Mouse (Mus musculus): ENCODE measurements at regions not wholly inside any gene's neighbourhood (a gene's known extent, or its start where the extent isn't known, plus 50 kb on each side); places are given as distances from the start of the nearest gene placed in this dataset.

DNA sequence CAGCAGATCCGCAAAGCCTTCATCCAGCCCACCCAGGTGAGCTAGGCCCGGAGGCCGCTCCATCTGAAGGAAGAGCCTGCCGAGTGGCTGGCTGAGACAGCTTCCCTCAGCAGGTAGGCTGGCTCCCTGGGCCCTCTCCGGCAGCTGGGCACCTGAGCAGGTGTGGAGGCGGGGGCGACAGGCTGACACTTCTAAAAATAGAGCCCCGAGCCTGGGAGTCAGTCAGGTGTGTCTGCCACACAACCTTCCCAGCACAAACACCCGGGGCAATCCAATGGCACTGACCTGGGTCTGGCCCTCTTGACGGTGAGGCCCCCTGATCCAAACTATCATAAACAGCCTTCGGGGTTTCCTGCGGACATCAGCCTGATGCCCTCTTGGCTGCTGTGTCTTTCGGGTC, 58.5 kb downstream of the Zfp36l2 start:
- no peak for DNase-seq

DNA sequence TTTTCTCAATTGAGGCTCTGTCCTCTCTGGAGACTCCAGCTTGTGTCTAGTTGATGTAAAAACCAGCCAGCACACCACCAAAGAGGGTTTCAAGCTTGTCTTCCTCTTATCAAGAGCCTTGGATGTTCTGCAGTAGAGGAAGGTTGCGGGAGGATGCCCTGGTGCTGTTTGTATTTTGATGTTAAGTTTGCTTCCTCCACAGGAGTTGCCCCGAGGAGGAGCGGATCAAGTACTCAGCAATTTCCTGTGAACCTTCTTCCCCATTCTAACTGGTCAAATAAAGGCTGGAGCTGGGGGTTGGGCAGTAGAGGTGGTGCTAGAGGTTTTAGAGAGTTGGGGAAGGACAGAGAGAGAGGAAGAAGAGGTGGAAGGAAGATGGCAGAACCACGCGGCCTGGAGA, 59.5 kb downstream of the Zfp36l2 start:
- no peak for DNase-seq

DNA sequence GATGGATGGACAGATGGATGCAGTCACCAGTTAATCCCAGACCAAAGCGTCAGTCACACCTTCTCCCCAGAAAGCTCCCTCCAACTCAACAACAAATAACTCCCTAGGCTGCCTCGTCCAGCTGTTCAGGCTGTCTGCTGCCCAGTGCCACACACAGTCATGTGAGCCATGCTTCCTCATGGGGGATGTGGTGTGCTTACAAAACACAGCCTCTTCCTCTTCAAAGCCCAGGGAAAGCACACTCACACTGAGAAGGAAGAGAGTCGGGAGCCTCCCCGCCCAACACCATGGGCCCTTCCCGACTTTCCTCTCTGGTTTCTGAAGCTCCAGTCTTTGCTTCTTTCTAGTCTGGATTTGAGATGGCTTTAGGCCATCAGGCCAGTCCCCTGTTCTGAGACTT, 61.6 kb downstream of the Zfp36l2 start:
- no peak for DNase-seq

DNA sequence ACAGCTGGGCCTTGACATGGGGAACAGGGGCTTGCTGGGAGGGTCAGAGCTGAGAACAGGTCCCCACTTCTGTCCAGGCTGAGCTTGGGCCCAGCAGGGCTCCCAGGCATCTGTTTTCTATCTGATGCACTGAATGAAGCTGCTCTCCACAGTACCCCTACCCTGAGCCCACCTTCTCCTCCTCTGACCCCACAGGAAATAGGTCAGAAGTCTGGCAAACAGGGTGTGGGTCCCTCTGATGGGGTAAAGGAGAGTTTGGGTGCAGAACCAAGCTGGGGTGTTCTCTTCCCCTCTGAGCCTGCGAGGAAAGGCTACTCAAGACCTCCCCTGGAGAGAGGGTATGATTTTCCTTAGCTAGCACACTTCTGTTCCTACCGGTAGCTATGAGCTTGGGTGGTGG, 64.6 kb downstream of the Zfp36l2 start:
- DNase-seq: no peak

DNA sequence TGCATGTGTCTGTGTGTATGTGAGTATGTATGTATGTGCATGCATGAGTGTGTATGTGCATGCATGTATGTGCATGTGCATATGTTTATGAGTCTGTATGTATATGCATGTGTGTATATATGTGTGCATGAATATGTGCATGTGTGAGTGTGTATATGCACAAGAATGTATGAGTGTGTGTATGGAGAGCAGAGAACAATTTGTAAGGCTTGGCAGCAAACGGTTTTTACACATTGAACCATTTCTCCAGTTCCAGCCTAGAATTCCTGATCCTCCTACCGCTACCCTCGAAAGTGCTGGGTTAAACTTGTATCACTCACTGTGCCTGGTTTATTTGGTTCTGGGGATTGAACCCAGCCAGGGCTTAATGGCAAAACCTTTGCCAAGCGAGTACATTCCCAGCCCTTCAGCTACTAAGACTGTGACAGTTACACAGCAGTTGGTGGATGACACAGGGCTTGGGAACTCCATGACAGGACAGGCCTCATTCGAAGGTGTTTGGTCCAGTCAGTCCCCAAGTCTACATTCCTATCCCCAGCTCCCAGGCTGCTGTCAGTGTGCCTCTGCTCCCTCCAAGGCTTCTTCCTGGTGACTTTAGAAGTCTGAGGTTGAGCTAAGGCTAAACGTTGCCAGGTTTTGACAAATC, 65.1 kb downstream of the Zfp36l2 start:
- DNase-seq: no peak

DNA sequence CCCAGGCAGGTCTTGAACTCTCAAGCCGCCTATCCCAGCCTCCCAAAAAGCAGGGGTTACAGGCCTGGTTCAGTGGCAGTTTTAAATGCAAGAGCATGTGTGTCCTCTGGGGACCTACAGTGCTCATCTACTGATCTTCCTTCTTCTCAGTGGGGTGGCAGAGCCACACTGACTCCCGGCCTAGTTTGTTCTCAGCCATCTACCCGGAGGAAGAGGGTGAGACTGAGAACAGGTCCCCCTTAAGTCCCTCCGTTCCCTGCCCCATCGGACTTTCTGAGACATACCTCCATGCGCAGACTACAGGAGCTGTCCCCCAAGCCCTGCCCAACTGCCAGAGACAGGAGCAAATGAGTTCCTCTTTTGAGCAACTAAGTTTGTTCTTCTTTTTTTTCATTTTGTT, 66.5 kb downstream of the Zfp36l2 start:
- no peak for DNase-seq

DNA sequence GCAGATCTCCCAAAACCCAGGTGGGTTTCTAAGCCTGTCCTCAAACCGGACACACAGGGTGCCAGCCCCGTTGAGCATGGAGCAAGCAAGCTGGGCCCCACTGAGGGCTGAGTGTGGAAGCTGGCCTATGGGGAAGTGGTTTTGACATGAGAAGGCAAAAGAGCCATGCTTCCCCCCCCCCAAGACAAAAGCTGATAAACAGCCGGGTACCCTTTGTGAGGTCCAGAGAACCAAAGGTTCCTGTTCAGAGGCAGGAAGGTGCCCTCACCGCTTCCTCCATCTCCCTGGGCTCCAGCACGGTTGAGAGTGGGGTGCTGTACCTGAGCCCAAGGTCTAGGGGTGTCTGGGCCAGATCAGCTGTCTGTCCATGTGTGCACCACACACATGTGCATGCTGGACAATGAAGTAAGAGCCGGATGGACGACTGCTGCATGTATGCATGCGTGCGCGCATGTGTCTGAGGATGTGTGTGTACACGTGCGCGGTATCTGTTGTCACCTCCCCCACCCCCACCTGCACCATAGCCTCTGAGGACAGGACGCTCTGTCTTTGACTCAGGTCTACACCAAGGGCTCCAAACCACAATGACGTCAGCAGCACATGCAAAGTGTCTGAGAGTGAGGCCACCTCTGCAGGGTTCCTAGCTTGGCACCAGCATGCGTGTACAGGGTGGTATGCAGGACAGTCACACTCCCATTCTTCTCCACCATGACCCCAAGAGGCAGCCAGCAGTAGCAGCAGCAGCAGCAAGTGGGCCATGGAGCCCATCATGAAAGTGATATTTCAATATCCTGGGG, 68.3 kb downstream of the Zfp36l2 start:
- no peak for DNase-seq

DNA sequence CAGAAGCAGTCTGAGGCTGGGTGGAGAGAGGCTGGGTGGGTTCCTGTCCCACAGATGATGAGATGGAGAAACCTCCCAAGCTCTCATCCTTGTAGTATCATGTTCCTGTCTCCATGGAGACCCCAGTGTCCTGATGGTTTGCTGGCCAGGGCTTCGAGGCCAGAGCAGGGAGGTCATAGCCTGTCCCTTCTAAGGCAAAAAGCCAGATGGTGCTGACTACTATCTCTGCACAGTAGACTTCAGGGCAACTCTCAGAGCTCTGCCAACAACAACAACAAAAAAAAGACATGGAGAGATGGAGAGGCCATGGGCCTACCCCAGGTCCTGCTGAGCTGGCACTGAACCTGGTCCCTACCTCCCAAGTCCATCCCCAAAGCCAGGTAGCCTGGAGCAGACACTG, 69.0 kb downstream of the Zfp36l2 start:
- no peak for DNase-seq

DNA sequence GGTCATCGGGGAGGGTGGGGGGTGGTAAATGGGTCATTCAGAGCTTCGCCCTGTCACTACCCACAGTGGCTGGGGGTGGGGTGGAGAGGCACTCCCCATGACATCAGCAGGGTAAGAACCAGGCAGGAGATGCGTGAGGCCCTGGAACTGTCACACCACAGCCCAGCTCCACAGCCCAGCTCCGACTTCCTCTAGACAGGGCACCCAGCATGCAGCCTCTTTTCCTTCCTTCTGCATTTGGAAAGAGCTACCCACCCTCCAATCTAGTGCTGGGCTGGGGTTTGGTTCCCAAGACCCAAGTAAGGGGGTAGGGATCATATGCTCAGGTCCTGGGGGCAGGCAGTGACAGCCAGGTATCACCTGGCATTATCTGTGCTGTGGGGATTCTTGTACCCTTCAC, 69.5 kb downstream of the Zfp36l2 start:
- no peak for DNase-seq

DNA sequence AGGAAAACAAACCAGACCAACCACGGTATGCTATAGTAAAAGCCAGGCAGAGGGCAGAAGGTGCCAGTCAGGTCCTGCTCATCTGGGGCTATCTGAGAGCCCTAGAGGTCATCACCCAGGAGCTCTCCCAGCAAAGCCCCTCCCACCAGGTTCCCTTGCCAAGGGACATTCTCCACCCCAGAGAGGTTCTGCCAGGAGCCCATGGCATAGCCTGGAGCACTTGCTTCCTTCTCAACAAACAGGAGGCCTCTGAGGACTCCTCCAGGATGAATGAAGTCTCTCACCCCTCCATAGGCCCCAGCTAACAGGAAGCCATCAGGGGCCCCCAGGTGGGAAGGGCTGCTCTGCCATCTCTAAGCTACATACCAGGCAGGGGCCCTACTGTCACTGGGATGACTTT, 70.0 kb downstream of the Zfp36l2 start:
- DNase-seq: no peak

DNA sequence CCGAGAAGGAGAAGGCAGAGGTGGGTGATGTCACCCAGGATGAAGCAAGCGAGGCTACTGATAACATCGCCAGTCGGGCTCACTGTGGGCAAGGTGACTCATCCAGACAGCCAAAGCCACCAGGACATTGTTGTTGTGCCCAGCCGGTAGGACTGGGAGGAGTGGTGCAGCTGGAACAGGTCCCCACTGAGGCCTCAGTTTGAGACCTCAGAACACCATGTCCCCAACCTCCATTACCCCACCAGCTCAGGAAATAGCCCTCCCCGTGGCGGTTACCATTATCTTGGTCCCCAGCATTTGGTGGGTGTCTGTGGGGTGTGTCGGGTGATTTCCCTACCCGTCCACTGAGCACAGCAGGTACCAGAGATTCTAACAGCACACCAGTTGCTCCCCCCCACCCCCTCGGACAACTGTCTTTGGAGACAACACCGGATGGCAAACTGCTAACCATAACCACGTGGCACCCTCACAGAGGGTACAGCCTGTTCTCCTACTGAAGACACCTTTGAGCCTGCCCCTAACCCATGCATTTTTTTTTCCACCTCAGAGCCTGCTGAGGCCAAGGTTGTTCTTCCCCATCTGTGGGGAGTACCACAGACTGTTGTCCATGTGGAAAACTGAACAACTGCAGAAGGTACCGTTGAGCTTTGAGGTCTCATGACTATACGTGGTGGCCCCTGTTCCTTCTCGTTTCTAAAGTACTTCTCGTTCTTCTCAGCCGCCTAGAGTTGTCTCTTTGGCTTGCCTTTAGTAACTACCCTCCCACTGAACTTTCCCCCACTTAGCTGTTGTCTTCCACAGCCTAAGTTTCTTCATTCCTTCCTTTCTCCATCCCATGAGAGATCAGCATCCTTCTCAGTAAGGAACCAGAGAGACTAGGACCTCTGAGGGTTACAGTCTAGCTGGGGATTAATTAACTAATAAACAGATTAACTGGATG, 71.1 kb downstream of the Zfp36l2 start:
- DNase-seq: no peak

DNA sequence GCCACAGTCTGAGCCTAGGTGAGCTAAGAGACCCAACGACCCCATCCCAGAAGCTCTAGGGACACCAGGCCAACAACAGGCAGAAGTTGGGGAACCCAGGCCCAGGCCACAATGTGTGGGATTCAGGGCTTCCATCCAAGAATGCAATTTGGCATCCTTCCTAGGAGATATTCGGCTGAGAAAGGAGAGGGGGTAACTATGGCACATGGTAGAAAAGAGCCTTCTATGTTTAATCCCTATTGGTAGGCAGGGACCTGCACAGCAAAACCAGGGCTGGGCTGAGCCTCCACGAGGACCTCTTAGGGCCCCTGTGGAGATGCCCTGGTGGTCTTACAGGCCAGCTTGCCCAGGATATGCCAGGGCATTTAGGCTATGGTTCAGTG, 71.8 kb downstream of the Zfp36l2 start:
- no peak for DNase-seq

DNA sequence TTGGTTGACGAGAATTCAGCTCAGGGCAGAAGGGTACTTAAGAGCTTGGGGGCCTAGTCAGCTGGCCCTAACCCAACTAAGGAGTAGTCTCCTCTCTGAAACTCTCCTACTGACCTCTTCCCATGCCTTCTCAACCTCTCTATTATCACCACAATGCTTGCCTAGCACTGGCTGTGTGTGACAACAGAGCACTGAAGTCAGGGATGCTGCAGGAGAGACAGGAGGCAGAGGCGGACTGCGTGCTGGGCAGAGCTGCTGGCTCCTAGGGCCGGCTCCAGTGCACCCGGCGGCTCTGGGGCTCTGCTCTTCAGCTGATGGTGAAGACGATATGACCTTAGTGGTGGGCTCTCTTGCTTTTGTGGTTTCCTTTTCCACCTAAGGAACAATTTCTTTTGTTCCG, 72.6 kb downstream of the Zfp36l2 start:
- DNase-seq: no peak

DNA sequence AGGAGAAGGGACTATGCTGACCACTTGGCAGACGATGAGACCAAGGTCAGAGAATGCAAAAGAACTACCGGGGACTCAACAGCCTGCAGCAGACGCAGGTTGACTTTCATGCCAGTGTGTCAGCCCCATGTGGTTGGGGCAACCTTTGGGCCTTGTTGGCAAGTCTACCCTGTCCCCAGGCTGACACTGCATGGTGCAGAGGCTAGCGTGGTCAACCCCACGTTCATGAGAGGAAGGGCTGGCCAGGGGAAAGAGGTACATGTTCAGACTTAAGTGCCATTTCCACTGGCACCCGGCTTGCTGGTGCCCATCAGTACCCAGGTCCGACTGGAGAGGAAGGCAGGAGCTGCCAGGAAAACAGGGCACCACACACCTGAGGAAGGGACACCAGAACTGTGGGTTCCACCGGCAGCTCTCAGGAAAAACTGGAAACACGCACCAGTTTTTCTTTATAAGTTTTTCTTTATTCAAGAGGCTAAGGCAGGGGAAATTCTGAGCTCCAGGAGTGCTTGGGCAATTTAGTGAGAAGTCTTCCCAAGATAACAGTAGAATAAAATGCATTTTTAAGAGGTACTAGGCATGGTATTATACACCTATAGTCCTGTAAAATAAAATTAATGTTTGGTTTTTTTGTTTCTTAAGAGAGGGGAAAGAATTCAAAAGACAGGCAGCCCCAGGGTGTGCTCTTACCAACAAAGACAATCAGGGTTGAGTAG, 73.3 kb downstream of the Zfp36l2 start:
- no peak for DNase-seq

DNA sequence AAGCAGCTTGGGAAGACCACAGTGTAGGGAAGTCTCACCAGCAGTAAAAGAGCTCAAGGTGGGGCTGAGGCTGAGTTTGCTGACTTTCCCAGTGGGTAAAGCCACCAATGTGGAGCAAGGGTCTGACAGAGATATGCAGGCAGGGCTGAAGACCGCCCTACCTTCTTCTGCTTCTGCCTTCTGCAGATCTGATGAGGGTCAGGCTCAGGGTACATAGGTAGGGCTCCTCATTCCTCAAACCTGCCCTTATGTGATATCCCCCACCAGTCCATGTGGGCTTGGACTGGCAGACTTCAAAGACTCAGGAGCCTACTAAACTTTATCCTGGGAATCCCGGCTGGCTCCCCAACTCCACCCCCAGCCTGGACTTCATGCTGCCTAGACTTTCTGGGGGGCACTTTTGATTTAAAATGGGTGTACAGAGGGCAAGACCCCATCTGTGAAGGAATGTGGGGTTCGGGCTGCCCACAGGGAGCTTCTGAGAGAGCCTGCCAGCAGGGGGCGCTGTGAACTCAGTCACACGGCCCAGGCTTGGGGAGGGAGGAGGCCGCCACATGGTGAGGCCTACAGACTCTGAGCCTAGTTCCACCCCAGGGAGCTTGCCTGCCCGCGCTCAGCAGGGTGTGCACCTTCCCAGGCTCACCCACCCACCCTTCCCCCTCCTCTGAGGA, 74.0 kb downstream of the Zfp36l2 start:
- DNase-seq: peak; percentile 46

DNA sequence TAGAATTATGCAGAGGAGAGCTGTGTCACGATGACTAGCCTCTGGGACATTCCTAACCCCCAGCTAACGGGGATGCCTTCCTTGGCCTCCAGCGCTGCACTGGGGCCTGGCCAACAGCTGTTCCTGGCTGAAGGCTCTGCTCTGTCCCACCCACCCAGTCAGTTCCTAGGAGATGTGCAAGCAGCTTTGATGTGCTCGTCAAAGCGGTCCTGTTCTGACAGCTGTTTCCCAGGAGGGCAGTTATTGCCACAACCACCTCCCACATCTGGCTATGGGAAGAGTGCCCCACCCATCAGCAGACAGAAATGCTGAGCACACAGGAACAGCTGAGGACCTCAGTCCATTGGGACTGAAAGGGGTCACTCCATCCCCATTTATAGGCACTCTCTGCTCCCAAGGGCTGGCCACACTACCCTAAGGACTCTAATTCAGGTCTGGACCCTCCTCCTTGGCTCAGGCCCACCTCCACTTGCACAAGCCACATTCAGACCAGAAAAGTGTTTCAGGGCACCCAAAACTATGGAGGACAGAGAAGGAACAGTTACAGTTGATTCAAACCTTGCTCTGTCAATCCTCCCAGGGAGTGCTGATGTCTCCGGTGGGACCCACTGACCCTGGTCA, 75.2 kb downstream of the Zfp36l2 start:
- no peak for DNase-seq

DNA sequence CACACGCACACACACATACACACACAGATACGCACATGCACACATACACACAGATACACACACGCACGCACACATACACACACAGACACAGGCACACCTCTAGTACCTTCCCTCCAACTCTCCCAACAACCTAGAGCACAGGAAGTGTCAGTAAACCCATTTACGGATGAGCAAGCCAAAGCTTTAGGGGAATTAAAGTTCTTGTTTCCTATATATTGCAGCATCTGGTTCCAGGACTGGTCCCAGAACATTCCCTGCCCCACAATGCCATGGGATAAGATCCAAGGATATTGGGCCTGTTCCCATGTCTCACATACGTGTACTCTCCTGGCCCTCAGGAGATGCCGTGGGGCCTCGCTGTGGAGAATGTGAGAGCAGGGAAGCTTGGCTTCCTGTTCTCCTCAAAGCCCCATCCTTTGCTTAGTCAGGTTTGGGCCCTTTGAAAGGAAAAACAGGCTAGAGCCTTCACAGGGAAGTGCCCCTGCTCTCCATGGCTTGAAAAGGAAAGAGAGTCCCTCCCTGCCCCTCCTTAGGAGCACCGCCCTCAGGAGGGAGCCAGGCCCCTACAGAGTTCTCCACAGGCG, 75.9 kb downstream of the Zfp36l2 start:
- DNase-seq: no peak

DNA sequence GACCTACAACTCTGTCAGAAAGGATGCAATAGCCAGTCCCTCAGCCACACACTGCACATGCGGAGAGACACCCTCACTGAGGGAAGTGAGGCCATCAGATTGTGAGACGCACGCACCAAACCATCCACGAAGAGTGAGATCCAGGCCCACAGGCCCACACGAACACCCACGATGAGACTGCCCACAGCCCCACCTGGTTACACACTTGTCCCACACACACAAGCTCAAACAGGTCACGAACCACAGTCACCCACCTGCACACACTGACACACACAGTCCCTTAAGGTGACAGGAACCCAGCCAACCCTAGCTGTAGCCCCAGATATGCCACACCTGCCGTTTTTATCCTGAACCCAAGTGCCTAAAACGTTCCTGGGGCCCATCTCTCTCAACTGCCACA, 76.8 kb downstream of the Zfp36l2 start:
- no peak for DNase-seq

DNA sequence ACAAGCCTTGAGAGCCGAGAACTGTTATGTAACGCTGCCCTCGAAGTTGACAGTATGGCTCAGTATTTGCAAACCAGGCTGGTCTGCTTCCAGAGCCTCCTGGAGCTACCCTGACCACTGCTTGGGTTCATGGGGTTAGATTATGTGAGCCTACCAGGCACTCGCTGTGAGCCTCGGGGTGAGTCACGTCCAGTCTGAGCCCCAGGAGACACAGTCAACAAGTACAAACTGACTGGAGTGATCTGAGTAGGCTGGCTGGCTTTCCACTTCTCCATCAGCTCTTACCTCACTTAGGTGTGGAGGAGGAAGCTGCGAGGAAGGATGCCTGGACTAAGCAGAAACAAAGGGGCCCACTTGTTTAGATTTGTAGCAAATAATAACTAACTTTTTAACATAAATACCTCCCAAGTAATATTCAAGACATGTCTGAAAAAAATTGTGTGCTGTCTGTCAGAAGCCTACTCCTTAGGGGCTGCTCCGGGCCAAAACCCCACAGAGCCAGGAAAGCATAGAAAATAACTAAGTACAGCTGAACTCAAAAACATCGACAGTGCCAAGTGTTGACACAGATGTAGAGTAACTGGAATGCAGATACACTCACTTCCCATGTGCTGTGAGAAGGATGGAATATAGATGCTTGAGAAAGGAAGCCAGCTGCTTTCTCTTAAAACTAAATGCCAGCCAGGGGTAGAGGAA, 77.6 kb downstream of the Zfp36l2 start:
- no peak for DNase-seq

DNA sequence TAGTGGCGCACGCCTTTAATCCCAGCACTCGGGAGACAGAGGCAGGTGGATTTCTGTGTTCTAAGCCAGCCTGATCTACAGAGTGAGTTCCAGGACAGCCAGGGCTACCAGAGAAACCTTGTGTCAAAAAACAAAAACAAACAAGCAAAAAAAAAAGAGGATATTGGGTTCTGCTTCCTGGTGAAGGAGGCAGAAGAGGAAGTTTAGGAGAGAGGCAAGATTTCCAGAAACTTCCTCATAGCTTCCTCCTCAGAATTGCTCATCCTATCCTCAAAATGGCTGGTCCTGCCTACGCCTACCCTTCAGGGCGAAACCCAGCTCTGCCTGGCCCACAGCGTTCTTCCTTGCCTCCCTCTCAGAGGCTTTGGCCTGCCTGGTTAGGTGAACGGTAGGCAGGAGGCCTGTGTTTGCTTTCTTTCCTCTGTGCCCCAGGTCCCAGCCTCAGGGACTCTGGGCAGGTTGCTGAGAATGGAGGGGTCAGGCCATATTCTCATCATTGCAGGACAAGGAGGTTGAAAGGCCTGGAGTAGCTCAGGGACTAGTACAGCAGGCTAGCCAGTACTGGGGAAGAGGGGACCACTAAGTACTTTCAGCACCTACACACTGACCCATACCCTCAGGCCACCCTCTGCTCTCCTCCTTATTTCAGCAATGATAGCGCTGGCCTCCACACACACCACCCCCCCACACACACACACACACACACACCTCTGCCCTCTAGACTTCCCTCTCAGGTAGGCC, 79.6 kb downstream of the Zfp36l2 start:
- no peak for DNase-seq

Data from cerebellum, adult 9-10 months (tissue).